Mouse (Mus musculus) right cerebral cortex, postnatal 36 days (tissue): ENCODE data around the gene Tbc1d25.

ENCODE experiments used
- DNase-seq, 2 experiments: peaks; one replicate each; pipeline ENCODE4 v3.0.0; 2022; ENCODE audit warnings: low spot score in 2 of 2, mixed read lengths in 1 of 2

Tbc1d25 gene

GRCm38 (mm10) chrX:8175504-8176385 lies at the start of gene Tbc1d25:
Tbc1d25 (minus strand) TSS chrX:8176181.
- peak; percentile 78 to 81 for DNase-seq

- no peak for DNase-seq
Observed at GRCm38 (mm10) chrX:8223473-8223872, 47.5 kb upstream of the Tbc1d25 start.

DNA sequence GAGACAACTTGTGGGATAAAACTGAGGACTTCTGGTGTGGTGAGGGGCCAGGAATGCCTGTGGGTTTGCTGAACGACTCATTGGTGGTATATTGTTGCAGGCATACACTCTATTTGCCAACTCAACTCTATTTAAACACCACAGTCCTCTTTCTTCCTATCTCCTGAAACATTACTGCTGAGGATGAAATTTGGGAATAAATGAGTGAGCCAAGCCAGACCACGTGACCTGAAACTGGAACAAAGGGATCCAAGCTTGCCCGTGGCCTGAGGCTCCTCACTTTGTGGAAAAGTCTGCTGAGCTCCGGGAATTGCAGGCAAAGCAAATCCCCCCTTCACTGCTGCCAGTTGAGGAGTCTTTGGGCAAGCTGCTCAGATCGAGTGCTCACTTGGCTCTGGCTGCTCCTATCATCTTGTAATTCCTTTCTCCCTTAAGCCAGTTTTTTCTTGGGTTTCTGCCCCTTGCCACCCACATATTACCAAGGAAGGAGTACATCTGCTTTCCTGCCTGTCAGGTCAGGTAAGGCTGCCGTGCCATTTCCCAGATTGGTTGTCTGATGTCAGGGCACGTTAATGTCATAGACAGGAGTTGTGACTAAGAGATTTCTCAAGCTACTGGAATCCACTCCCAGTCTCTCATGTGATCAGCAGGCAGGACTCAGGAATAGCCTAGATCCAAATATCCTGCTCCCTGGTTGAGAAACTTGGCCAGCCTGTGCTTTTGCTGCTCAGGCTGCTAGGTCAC lies 46.9 kb upstream of the Tbc1d25 start:
- DNase-seq: peak in 1 of 2 experiments; percentile 23

GRCm38 (mm10) chrX:8222296-8222677 lies 46.3 kb upstream of the Tbc1d25 start:
- peak; percentile 38 to 67 for DNase-seq

DNA sequence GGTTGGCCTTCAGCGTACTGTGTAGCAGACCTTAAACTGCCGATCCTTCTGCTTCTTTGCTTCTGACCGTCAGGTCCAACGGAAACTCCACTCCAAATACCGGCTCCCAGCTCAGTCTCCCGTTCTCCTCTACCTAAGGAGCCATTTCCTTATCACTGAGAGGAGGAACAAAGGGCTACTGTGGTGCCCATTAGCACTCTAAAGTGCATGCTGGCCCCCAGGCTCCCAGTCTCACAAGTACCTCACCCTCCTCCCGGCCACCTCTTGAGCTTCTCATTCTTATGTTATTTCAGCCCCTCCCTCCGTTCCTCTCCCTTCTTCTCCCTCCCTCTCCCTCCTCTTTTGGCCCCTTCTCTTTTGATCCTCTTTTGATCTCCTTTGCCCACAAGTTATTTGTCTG lies 43.7 kb upstream of the Tbc1d25 start:
- DNase-seq: no peak

DNA sequence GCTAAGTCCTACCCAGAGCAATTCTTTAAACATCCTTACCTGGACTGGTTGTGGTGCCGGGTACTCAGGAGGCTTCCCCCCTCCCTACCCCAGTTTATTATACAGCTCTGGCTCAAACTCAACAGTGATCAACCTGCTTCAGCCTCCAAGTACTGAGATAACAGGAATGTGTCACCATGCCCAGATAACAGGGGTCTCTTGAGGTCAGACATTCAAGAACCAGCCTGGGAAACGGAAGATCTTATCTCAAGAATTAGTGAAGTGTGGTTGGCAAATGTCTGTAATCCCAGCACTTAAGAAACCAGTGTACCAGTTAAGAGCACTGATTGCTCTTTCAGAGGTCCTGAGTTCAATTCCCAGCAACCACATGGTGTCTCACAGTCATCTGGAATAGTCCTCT lies 42.1 kb upstream of the Tbc1d25 start:
- DNase-seq: no peak

GRCm38 (mm10) chrX:8217383-8217782 lies 41.4 kb upstream of the Tbc1d25 start:
- peak; percentile 34 to 54 for DNase-seq

- DNase-seq: no peak
Observed at GRCm38 (mm10) chrX:8211490-8212207, 35.7 kb upstream of the Tbc1d25 start.

DNA sequence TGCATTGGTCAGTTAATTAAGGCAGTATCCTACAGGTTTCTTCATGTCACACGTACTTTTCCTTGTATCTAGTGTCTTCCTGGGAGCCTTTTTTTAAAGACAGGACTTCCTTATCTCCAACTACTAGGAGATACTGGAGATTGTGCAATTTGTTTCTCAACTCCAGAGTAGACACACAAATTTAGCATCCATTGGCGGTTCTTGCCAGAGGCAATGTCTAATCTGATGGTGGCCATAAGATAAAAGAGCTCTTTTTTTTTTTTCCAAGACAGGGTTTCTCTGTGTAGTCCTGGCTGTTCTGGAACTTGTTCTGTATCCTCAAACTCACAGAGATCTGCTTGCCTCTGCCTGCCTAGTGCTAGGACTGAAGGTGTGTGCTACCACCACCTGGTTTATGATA lies 33.7 kb upstream of the Tbc1d25 start:
- DNase-seq: no peak

DNA sequence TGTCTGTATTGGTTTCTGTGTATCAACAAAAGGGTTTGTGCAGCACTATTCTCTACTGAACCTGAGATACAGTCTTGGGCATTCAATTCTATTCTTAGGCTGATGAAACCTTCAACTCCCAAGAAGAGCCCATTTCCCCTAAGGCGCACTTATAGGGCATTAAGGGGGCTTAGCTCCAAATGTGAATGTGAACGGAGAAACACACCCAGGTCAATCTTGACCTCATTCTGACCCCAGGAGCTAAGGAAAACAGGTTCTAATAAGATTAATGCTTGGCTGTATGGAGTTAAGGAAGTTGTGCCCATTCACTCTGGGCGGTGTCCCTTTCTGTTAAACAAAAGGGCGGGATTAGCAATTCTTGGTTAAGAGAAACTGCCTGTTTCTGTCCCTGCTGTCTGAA lies 31.2 kb upstream of the Tbc1d25 start:
- no peak for DNase-seq

GRCm38 (mm10) chrX:8206694-8207197 lies 30.8 kb upstream of the Tbc1d25 start:
- DNase-seq: no peak

GRCm38 (mm10) chrX:8206015-8206693 lies 30.2 kb upstream of the Tbc1d25 start, which contains the start of gene Porcn:
Porcn (minus strand) TSS chrX:8206525.
- peak; percentile 66 to 75 for DNase-seq

- DNase-seq: peak in 1 of 2 experiments; percentile 12
Observed at GRCm38 (mm10) chrX:8205551-8205950, 29.6 kb upstream of the Tbc1d25 start.

DNA sequence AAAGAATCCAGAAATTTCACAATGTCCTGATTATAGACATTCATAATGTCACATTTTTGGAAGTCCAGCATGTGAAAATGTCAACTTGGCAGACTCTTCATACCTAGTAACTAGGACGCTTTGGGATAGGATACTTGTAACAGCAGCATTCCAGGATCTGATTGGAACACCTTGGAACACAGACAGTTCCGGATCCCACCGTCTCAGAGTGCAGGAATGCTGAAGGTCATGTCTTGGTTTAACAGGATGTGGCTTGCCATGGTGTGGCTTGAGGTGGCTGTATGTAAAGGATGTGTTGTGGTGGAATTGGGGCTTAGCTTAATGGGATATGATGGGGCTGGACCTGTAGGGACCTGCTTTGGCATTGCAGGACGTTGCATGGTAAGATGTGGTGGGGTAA lies 29.1 kb upstream of the Tbc1d25 start:
- no peak for DNase-seq

DNA sequence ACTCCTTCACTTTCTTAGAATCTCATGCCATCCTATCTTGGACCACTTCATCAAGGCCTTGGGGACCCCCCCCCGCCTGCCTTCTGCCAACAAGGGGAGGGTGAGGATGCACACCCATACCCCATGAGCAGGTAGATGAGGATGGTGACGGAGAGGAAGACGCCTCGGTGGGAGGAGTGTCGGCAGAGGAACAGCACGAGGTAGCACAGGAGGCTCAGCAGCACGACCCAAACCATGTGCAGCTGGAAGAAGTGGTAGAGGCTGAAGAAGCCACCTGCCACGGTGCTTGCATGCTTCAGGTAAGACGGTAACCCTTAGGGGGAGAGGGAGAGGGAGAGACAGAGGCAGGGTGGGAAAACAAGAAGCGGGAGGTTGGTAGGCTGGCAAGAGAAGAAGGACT lies 28.1 kb upstream of the Tbc1d25 start:
- no peak for DNase-seq

DNA sequence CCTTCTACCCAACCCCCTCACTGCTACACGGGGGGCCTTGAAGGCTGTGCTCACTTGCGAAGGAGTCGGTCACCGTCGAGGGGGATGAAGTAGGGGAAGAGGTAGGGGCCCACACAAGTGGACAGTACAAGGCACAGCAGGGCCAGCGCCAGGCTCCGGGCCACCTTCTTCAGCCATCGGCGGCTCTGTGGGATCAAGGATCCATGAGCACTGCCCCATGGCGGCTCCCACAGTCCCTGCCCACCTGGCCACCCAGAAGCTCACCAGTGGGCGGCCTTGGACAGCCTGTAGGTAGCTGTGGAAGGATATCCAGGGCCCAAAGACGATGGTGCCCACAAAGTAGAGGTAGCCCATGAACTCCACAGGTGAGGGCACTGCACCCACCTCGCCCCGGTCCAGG lies 27.1 kb upstream of the Tbc1d25 start:
- DNase-seq: no peak

DNA sequence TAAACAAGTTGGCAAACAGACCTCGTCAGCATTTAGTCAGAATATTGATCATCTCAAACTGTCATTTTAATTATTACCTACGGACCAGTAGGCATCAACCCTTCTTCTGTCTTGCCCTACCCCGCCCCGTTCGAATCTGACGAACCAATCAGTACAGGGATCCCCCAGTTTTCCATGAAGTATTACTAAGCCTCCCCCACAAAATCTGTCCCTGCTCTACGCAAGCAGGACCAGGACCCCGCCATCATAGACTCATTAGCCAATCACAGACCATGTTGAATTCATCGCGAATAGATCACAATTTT lies 17.4 kb upstream of the Tbc1d25 start, which contains the start of gene Ebp:
TSS of gene Ebp (minus strand) at position 94 of the 305 bp plus-strand sequence.
- DNase-seq: peak; percentile 14 to 32

- peak; percentile 65 to 77 for DNase-seq
Observed at GRCm38 (mm10) chrX:8192640-8193418, 16.8 kb upstream of the Tbc1d25 start.

GRCm38 (mm10) chrX:8192126-8192639 lies 16.2 kb upstream of the Tbc1d25 start:
- no peak for DNase-seq

DNA sequence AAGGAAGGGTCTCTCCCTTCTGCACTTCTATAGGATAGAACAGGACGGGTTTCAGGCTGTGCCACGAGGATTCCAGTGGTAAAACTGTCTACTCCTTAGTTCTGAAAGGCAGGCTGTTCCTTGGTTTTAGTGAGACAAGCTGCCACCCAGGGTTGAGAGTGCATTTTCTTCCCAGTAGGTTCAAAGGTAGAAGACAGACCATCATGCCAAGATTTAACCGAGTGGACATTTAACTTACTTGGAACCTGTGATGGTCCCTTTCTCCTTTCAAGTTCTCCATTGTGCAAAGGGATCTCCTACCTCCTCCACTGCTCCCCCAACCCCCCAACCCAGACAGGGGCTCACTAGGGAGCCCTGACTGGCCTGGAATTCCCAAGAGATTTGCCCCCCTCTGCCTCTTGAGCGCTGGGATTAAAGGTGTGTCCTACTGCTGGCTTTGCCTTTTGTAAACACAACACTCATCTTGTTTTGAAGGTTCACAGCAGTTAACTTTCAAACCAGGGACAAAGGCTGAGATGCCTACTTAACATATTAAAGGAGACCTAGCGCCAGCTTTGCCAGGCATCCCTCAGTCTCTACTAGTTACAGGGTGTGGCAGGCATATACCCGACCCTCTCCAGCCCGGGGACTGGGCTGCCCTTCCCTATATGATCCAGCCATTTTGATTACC lies 7.0 kb upstream of the Tbc1d25 start:
- no peak for DNase-seq
